ENCODE assay signal across 22 mouse cellular contexts in the genomic region with DNA sequence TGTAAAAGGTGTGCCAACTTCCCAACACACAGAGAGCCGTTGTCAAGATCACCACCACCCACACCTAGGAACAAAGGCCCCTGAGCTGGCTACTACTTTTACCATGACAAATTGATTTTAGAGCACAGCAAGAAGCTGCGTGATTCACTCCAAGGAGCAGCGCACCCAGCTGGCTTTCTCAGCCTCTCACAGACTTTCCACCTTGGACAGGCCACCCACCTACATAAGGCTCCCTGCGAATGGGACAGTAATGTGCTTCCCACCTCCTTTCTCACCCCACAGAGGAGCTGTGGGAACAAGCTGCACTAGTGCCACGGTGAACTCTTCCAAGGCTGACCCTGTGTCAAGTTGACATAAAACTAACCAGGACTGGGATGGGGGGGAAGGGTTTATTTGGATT. TPM values are rescaled to one million over a fixed set of nuclear protein-coding genes. Genes with fewer than 3 reads are reported as not detected.
DNase-seq lines count a peak whose midpoint lies in the region; ATAC-seq and TF ChIP-seq lines count a peak whose summit lies in the region.
"Had no signal": no experiment of that assay in that cellular context is flagged by ENCODE, and none has a peak within 500 bp of the region (broad histone marks: within the 10 kb centered on the region; RNA-seq: fewer than 3 reads in every experiment).

No protein-coding gene starts in this region.

- no peak overlapping the region for H3K4me2 ChIP-seq in midbrain, embryonic 11.5 days
- no peak overlapping the region for H3K4me2 ChIP-seq in midbrain, postnatal 0 days (ENCODE audit: low read depth, low read length, poor library complexity, severe bottlenecking)
- no peak overlapping the region for H3K4me2 ChIP-seq in hindbrain, embryonic 12.5 days (replicated peaks)
- H3K4me2 ChIP-seq in neural tube, embryonic 12.5 days (replicated peaks): no peak overlapping the region
- H3K4me2 ChIP-seq in forebrain, embryonic 14.5 days (ENCODE audit: low read length): no peak overlapping the region
- H3K4me2 ChIP-seq: forebrain, embryonic 13.5 days; heart, embryonic 12.5 days; limb, embryonic 12.5 days; liver, embryonic 11.5 days had no signal

- peaks cover 13% of the 10 kb centered on the region for H3K4me1 ChIP-seq in midbrain, embryonic 11.5 days (ENCODE audit: control insufficient read depth, insufficient read depth, low read length)
- peaks cover 9% of the 10 kb centered on the region for H3K4me1 ChIP-seq in midbrain, postnatal 0 days (ENCODE audit: insufficient read depth, low read length)
- H3K4me1 ChIP-seq in hindbrain, embryonic 12.5 days: peaks cover 13% of the 10 kb centered on the region
- peaks cover 17% of the 10 kb centered on the region for H3K4me1 ChIP-seq in neural tube, embryonic 12.5 days
- H3K4me1 ChIP-seq in forebrain, embryonic 14.5 days (ENCODE audit: control insufficient read depth, insufficient read depth, low read length): peaks cover 10% of the 10 kb centered on the region

- no peaks in the 10 kb centered on the region for H3K9me3 ChIP-seq in midbrain, embryonic 11.5 days (ENCODE audit: control insufficient read depth, low read length)
- no peaks in the 10 kb centered on the region for H3K9me3 ChIP-seq in midbrain, postnatal 0 days (ENCODE audit: low read length)
- H3K9me3 ChIP-seq in hindbrain, embryonic 12.5 days (replicated peaks): no peaks in the 10 kb centered on the region
- no peaks in the 10 kb centered on the region for H3K9me3 ChIP-seq in neural tube, embryonic 12.5 days
- H3K9me3 ChIP-seq in forebrain, embryonic 14.5 days (replicated peaks; ENCODE audit: control insufficient read depth, low read length): no peaks in the 10 kb centered on the region
- H3K9me3 ChIP-seq: forebrain, embryonic 13.5 days; heart, embryonic 12.5 days; limb, embryonic 12.5 days had no signal

- no peaks in the 10 kb centered on the region for H3K27me3 ChIP-seq in midbrain, embryonic 11.5 days (ENCODE audit: control insufficient read depth, insufficient read depth, low read length)
- no peaks in the 10 kb centered on the region for H3K27me3 ChIP-seq in midbrain, postnatal 0 days (ENCODE audit: insufficient read depth, low read length)
- H3K27me3 ChIP-seq in hindbrain, embryonic 12.5 days: no peaks in the 10 kb centered on the region
- H3K27me3 ChIP-seq in neural tube, embryonic 12.5 days (replicated peaks): no peaks in the 10 kb centered on the region
- no peaks in the 10 kb centered on the region for H3K27me3 ChIP-seq in forebrain, embryonic 14.5 days (replicated peaks; ENCODE audit: control insufficient read depth, insufficient read depth, low read length)
- H3K27me3 ChIP-seq: forebrain, embryonic 13.5 days; heart, embryonic 12.5 days; limb, embryonic 12.5 days had no signal

- peak; percentile 36; the same call in 1 of the 2 replicates for ATAC-seq in midbrain, embryonic 11.5 days (ENCODE audit: low FRiP score)
- no peak for ATAC-seq in midbrain, postnatal 0 days (ENCODE audit: low FRiP score)
- ATAC-seq in hindbrain, embryonic 12.5 days (ENCODE audit: low FRiP score): peak; percentile 52; the same call in 1 of the 2 replicates
- ATAC-seq in neural tube, embryonic 12.5 days (ENCODE audit: low FRiP score, low read depth): 0 out of 2 replicates have a peak, but pooled peaks have one; percentile 26
- ATAC-seq in forebrain, embryonic 14.5 days: no peak
- ATAC-seq: forebrain, embryonic 13.5 days; liver, postnatal 0 days had no signal

- WGBS in midbrain, embryonic 11.5 days: 40% methylated on average over 5 of the region's 5 CpGs
- WGBS in midbrain, postnatal 0 days: 25% methylated on average over 5 of the region's 5 CpGs
- 30% methylated on average over 5 of the region's 5 CpGs for WGBS in hindbrain, embryonic 12.5 days
- WGBS in neural tube, embryonic 12.5 days: 18% methylated on average over 5 of the region's 5 CpGs
- 80% methylated on average over 5 of the region's 5 CpGs for WGBS in forebrain, embryonic 14.5 days

- H3K27ac ChIP-seq in midbrain, embryonic 11.5 days (ENCODE audit: low read depth, low read length): no peak overlapping the region
- H3K27ac ChIP-seq in midbrain, postnatal 0 days (ENCODE audit: low read depth, low read length): no peak overlapping the region
- H3K27ac ChIP-seq in hindbrain, embryonic 12.5 days: no peak overlapping the region
- no peak overlapping the region for H3K27ac ChIP-seq in neural tube, embryonic 12.5 days
- H3K27ac ChIP-seq in forebrain, embryonic 14.5 days (ENCODE audit: low read depth, low read length): no peak overlapping the region
- H3K27ac ChIP-seq: forebrain, embryonic 13.5 days; gastrocnemius, adult 2 months; limb, embryonic 12.5 days; stomach, postnatal 0 days had no signal

- H3K36me3 ChIP-seq in midbrain, embryonic 11.5 days (ENCODE audit: control insufficient read depth, insufficient read depth, low read length): no peaks in the 10 kb centered on the region
- H3K36me3 ChIP-seq in midbrain, postnatal 0 days (ENCODE audit: insufficient read depth, low read length): no peaks in the 10 kb centered on the region
- no peaks in the 10 kb centered on the region for H3K36me3 ChIP-seq in hindbrain, embryonic 12.5 days
- no peaks in the 10 kb centered on the region for H3K36me3 ChIP-seq in neural tube, embryonic 12.5 days
- H3K36me3 ChIP-seq in forebrain, embryonic 14.5 days (ENCODE audit: control insufficient read depth, insufficient read depth, low read length): no peaks in the 10 kb centered on the region
- H3K36me3 ChIP-seq: heart, embryonic 12.5 days; limb, embryonic 12.5 days had no signal

- no peak for TF ChIP-seq CTCF in midbrain, postnatal 0 days (IDR thresholded peaks at IDR 0.05)

- H3K9ac ChIP-seq in midbrain, embryonic 11.5 days (ENCODE audit: low read length): no peak overlapping the region
- H3K9ac ChIP-seq in midbrain, postnatal 0 days (replicated peaks; ENCODE audit: low read length, poor library complexity, severe bottlenecking): no peak overlapping the region
- no peak overlapping the region for H3K9ac ChIP-seq in hindbrain, embryonic 12.5 days
- H3K9ac ChIP-seq in neural tube, embryonic 12.5 days: no peak overlapping the region
- H3K9ac ChIP-seq in forebrain, embryonic 14.5 days (ENCODE audit: low read length): no peak overlapping the region
- H3K9ac ChIP-seq: forebrain, embryonic 13.5 days; heart, embryonic 12.5 days; limb, embryonic 12.5 days; liver, postnatal 0 days had no signal

- no peak overlapping the region for H3K4me3 ChIP-seq in midbrain, embryonic 11.5 days (ENCODE audit: low read depth, low read length)
- no peak overlapping the region for H3K4me3 ChIP-seq in midbrain, postnatal 0 days (ENCODE audit: low read depth, low read length)
- no peak overlapping the region for H3K4me3 ChIP-seq in hindbrain, embryonic 12.5 days
- no peak overlapping the region for H3K4me3 ChIP-seq in neural tube, embryonic 12.5 days
- no peak overlapping the region for H3K4me3 ChIP-seq in forebrain, embryonic 14.5 days (ENCODE audit: low read depth, low read length)
- H3K4me3 ChIP-seq: forebrain, embryonic 13.5 days; gastrocnemius, adult 2 months; heart, embryonic 12.5 days; limb, embryonic 12.5 days had no signal

- DNase-seq in embryo, embryonic 10.5 days (ENCODE audit: low spot score): peak; percentile 16
- DNase-seq in embryo, embryonic 10 days (ENCODE audit: low spot score): no peak
- no peak for DNase-seq in midbrain, embryonic 11.5 days (ENCODE audit: low spot score, missing footprints)
- no peak for DNase-seq in midbrain, postnatal 0 days (ENCODE audit: low spot score)
- no peak for DNase-seq in testis, postnatal 14 days (ENCODE audit: low spot score)
- no peak for DNase-seq in forebrain, embryonic 14.5 days (ENCODE audit: low spot score)
- DNase-seq: adrenal gland, postnatal 25 days; cerebellum, adult 8-10 months; cerebellum, postnatal 36 days; gastrocnemius, adult 2 months; heart, postnatal 10 days; kidney, adult 11 months; kidney, postnatal 4 days; liver, postnatal 0 days; lung, postnatal 10 days had no signal

RNA-seq across cellular contexts. Expression of a gene that starts 13.1 kb away (rescaled TPM):
- polyA plus RNA-seq in midbrain, embryonic 11.5 days (2014; fragmentation: Nextera tagmentation; extraction: Ambion mirVana): 307 and 321 TPM in 2 replicates
- total RNA-seq in midbrain, postnatal 0 days (2014; rRNA removed): 4,904 and 4,995 TPM in 2 replicates
- 937 and 994 TPM in 2 replicates for polyA plus RNA-seq in midbrain, postnatal 0 days (2015; fragmentation: Nextera tagmentation; extraction: Ambion mirVana)
- 363 and 373 TPM in 2 replicates for polyA plus RNA-seq in hindbrain, embryonic 12.5 days (2016; fragmentation: Nextera tagmentation; extraction: Ambion mirVana)
- 425 and 501 TPM in 2 replicates for polyA plus RNA-seq in neural tube, embryonic 12.5 days (2016; fragmentation: Nextera tagmentation; extraction: Ambion mirVana)
- 670 and 797 TPM in 2 replicates for polyA plus RNA-seq in forebrain, embryonic 14.5 days (2014; fragmentation: Nextera tagmentation; extraction: Ambion mirVana)

RNA-seq across cellular contexts. Expression of a gene that starts 19.4 kb away (rescaled TPM):
- polyA plus RNA-seq in midbrain, embryonic 11.5 days (2014; fragmentation: Nextera tagmentation; extraction: Ambion mirVana): 115 and 120 TPM in 2 replicates
- 36.5 and 99.5 TPM in 2 replicates for total RNA-seq in midbrain, postnatal 0 days (2014; rRNA removed)
- 82.0 and 87.7 TPM in 2 replicates for polyA plus RNA-seq in midbrain, postnatal 0 days (2015; fragmentation: Nextera tagmentation; extraction: Ambion mirVana)
- polyA plus RNA-seq in hindbrain, embryonic 12.5 days (2016; fragmentation: Nextera tagmentation; extraction: Ambion mirVana): 80.5 and 93.8 TPM in 2 replicates
- 96.9 and 101 TPM in 2 replicates for polyA plus RNA-seq in neural tube, embryonic 12.5 days (2016; fragmentation: Nextera tagmentation; extraction: Ambion mirVana)
- polyA plus RNA-seq in forebrain, embryonic 14.5 days (2014; fragmentation: Nextera tagmentation; extraction: Ambion mirVana): 92.0 and 113 TPM in 2 replicates

Comparison
In these comparisons a context has a peak if more than half of its experiments do, and no peak if none do; other contexts are left out.
1. ATAC-seq: peak in midbrain, embryonic 11.5 days (single experiment), hindbrain, embryonic 12.5 days (single experiment) and neural tube, embryonic 12.5 days (single experiment); none in midbrain, postnatal 0 days (single experiment) and forebrain, embryonic 14.5 days (single experiment).